Mouse (Mus musculus) B cell, adult 67 days (primary cell): ENCODE data around the gene Mgme1. TPM values are rescaled to one million over a fixed set of nuclear protein-coding genes. Genes with fewer than 3 reads are reported as not detected.

Source experiments
- total RNA-seq, 2 experiments: library from RNA; stranded (reverse); gene quantifications; 4 replicates each; pipeline ENCODE4 v1.2.4; 2023

Mgme1 gene
- total RNA-seq, result 10 to 100 TPM in 1 of 2 experiments, 1 to 10 TPM in 1; 9.8 to 10.3 TPM

GRCm38 (mm10) chr2:144270507-144271420, at the start of gene Mgme1, which contains the start of gene Snx5:
Gene Mgme1, plus strand, starts transcription at chr2:144270663.
Gene Snx5, minus strand, starts transcription at chr2:144270906.

Other genes starting within 250 kb of the Mgme1 start
- not detected for gene Banf2, start 237.6 kb upstream of the Mgme1 start, total RNA-seq
- 1,000 to 10,000 TPM; 1,002 to 1,255 TPM for gene Snx5, start 243 bp downstream of the Mgme1 start, total RNA-seq
- not detected for gene Ovol2, start 61.5 kb downstream of the Mgme1 start, total RNA-seq
- gene Kat14, start 98.3 kb downstream of the Mgme1 start, total RNA-seq, result 10 to 100 TPM; 32.2 to 43.7 TPM
- 10 to 100 TPM; 12.2 to 13.3 TPM for gene Pet117, start 98.3 kb downstream of the Mgme1 start, total RNA-seq